Mouse (Mus musculus) liver, embryonic 12.5 days (tissue): ENCODE data around the gene Fbxo46. TPM values are rescaled to one million over a fixed set of nuclear protein-coding genes. Genes with fewer than 3 reads are reported as not detected.

Experiments used
- ATAC-seq: fragments of 200-750 bp; cut with Nextera tagmentation; 2 replicates; pipeline ENCODE4 v1.8.0; 2017; ENCODE audit warnings: moderate number of reproducible peaks, mild to moderate bottlenecking, moderate library complexity
- H3K27ac ChIP-seq: fragments of 300-500 bp; sonication (generic); 2 replicates; pipeline ENCODE4 v1.5.1; 2016; ENCODE audit warnings: mild to moderate bottlenecking
- H3K27me3 ChIP-seq: fragments of 300-500 bp; sonication (generic); replicated peaks from 2 replicates; pipeline ENCODE4 v1.6.1; 2016; ENCODE audit warnings: mild to moderate bottlenecking, moderate library complexity
- H3K36me3 ChIP-seq: fragments of 300-500 bp; sonication (generic); 2 replicates; pipeline ENCODE4 v1.6.1; 2016; ENCODE audit warnings: mild to moderate bottlenecking, moderate library complexity
- H3K4me1 ChIP-seq: fragments of 300-500 bp; sonication (generic); 2 replicates; pipeline ENCODE4 v1.6.1; 2016
- H3K4me2 ChIP-seq: fragments of 300-500 bp; sonication (generic); 2 replicates; pipeline ENCODE4 v1.6.1; 2016; ENCODE audit warnings: mild to moderate bottlenecking, moderate library complexity
- H3K4me3 ChIP-seq: fragments of 300-500 bp; sonication (generic); 2 replicates; pipeline ENCODE4 v1.5.1; 2016; ENCODE audit warnings: mild to moderate bottlenecking, moderate library complexity
- H3K9ac ChIP-seq: fragments of 300-500 bp; sonication (generic); 2 replicates; pipeline ENCODE4 v1.6.1; 2016; ENCODE audit warnings: mild to moderate bottlenecking, moderate library complexity
- H3K9me3 ChIP-seq: fragments of 300-500 bp; sonication (generic); replicated peaks from 2 replicates; pipeline ENCODE4 v1.6.1; 2016; ENCODE audit warnings: mild to moderate bottlenecking, moderate library complexity
- WGBS: fragments of 180-500 bp; shearing (Covaris S2); methylation state at CpG from one replicate; pipeline ENCODE4 v1.1.7; 2016; ENCODE audit not compliant: insufficient replicate concordance; 5-methylcytosine and 5-hydroxymethylcytosine counted together
- polyA plus RNA-seq: library from polyadenylated mRNA; unstranded; fragments of >200 nt; fragmentation: Nextera tagmentation; extraction: Ambion mirVana; gene quantifications from 2 replicates; pipeline ENCODE4 v1.2.1, GENCODE M21; 2016

Gene Fbxo46
- polyA plus RNA-seq, 1 experiment from 2014 or later = 10.1 TPM

GRCm38 (mm10) chr7:19160115-19160514 is 40.5 kb downstream of the Fbxo46 start:
- Histone ChIP-seq H3K9me3 (no peaks in the 10 kb centered on the region), H3K4me2 (peak overlapping the region; percentile 74), H3K36me3 (peaks cover 4% of the 10 kb centered on the region; the same call in 1 of the 2 replicates), H3K27me3 (peaks cover 63% of the 10 kb centered on the region), H3K4me1 (peaks cover 40% of the 10 kb centered on the region), H3K9ac (peak overlapping the region; percentile 58), H3K4me3 (peak overlapping the region; percentile 46), H3K27ac (no peak overlapping the region)
- 2% methylated on average over 20 of the region's 20 CpGs for WGBS
- ATAC-seq = peak; percentile 35; the same call in 1 of the 2 replicates

- Histone ChIP-seq H3K4me3 (no peak overlapping the region), H3K9ac (no peak overlapping the region), H3K27me3 (peaks cover 81% of the 10 kb centered on the region), H3K4me1 (peaks cover 48% of the 10 kb centered on the region), H3K4me2 (no peak overlapping the region), H3K9me3 (no peaks in the 10 kb centered on the region), H3K27ac (no peak overlapping the region), H3K36me3 (no peaks in the 10 kb centered on the region)
- WGBS = 70% methylated on average over 7 of the region's 7 CpGs
- ATAC-seq = no peak
These were observed 43.3 kb downstream of the Fbxo46 start for GRCm38 (mm10) chr7:19162928-19163327.

- Histone ChIP-seq H3K4me2 (peak overlapping the region; percentile 57), H3K36me3 (no peaks in the 10 kb centered on the region), H3K27me3 (peaks cover 86% of the 10 kb centered on the region), H3K9me3 (no peaks in the 10 kb centered on the region), H3K9ac (no peak overlapping the region), H3K27ac (no peak overlapping the region), H3K4me3 (no peak overlapping the region), H3K4me1 (peaks cover 47% of the 10 kb centered on the region)
- ATAC-seq = 0 out of 2 replicates have a peak, but pooled peaks have one; percentile 19
- 23% methylated on average over 12 of the region's 12 CpGs for WGBS
These were observed 44.1 kb downstream of the Fbxo46 start for GRCm38 (mm10) chr7:19163752-19164151.

GRCm38 (mm10) chr7:19164189-19164588 is 44.5 kb downstream of the Fbxo46 start:
- WGBS = 0% methylated on average over 6 of the region's 6 CpGs
- Histone ChIP-seq H3K9ac (peak overlapping the region; percentile 20; the same call in 1 of the 2 replicates), H3K27ac (no peak overlapping the region), H3K9me3 (no peaks in the 10 kb centered on the region), H3K4me2 (peak overlapping the region; percentile 57), H3K4me1 (peaks cover 47% of the 10 kb centered on the region), H3K27me3 (peaks cover 85% of the 10 kb centered on the region), H3K36me3 (no peaks in the 10 kb centered on the region), H3K4me3 (no peak overlapping the region)
- peak; percentile 45; the same call in 1 of the 2 replicates for ATAC-seq

GRCm38 (mm10) chr7:19164978-19165377 is 45.3 kb downstream of the Fbxo46 start:
- ATAC-seq = peak; percentile 41; the same call in 1 of the 2 replicates
- peaks cover 85% of the 10 kb centered on the region for H3K27me3 ChIP-seq
- no peak overlapping the region; the same call in 1 of the 2 replicates for H3K9ac ChIP-seq
- H3K36me3 ChIP-seq = no peaks in the 10 kb centered on the region
- peak overlapping the region; percentile 57 for H3K4me2 ChIP-seq
- H3K4me3 ChIP-seq = no peak overlapping the region
- 2% methylated on average over 13 of the region's 13 CpGs for WGBS
- no peak overlapping the region for H3K27ac ChIP-seq
- peaks cover 41% of the 10 kb centered on the region for H3K4me1 ChIP-seq
- no peaks in the 10 kb centered on the region for H3K9me3 ChIP-seq

- Histone ChIP-seq H3K36me3 (no peaks in the 10 kb centered on the region), H3K27ac (no peak within 1 kb of the TSS), H3K4me2 (peak within 1 kb of the TSS; percentile 57), H3K9ac (no peak within 1 kb of the TSS; the same call in none of the 2 replicates), H3K4me1 (peaks cover 32% of the 10 kb centered on the region), H3K27me3 (peaks cover 85% of the 10 kb centered on the region), H3K4me3 (no peak within 1 kb of the TSS), H3K9me3 (no peaks in the 10 kb centered on the region)
- 8% methylated on average over 14 of the region's 14 CpGs for WGBS
- no peak; the same call in 1 of the 2 replicates for ATAC-seq
These were observed 46.2 kb downstream of the Fbxo46 start, which contains the start of gene Gipr for GRCm38 (mm10) chr7:19165656-19166423. Gene Gipr (minus strand): TSS chr7:19166127.

GRCm38 (mm10) chr7:19166990-19167389 is 47.3 kb downstream of the Fbxo46 start:
- Histone ChIP-seq H3K36me3 (no peaks in the 10 kb centered on the region), H3K4me2 (no peak overlapping the region), H3K9me3 (no peaks in the 10 kb centered on the region), H3K4me3 (no peak overlapping the region), H3K4me1 (peaks cover 35% of the 10 kb centered on the region), H3K27ac (no peak overlapping the region), H3K9ac (no peak overlapping the region), H3K27me3 (peaks cover 84% of the 10 kb centered on the region)
- 66% methylated on average over 3 of the region's 3 CpGs for WGBS
- ATAC-seq = no peak

- ATAC-seq = no peak
- Histone ChIP-seq H3K27me3 (peaks cover 82% of the 10 kb centered on the region), H3K27ac (no peak overlapping the region; the same call in 1 of the 2 replicates), H3K4me2 (no peak overlapping the region), H3K9me3 (no peaks in the 10 kb centered on the region), H3K4me3 (no peak overlapping the region), H3K36me3 (no peaks in the 10 kb centered on the region), H3K9ac (no peak overlapping the region), H3K4me1 (peaks cover 34% of the 10 kb centered on the region)
- 49% methylated on average over 10 of the region's 10 CpGs for WGBS
These were observed 49.8 kb downstream of the Fbxo46 start for GRCm38 (mm10) chr7:19169506-19169905.

- H3K9ac ChIP-seq = no peak overlapping the region
- ATAC-seq = no peak
- no peaks in the 10 kb centered on the region for H3K36me3 ChIP-seq
- H3K4me3 ChIP-seq = no peak overlapping the region
- H3K27me3 ChIP-seq = peaks cover 81% of the 10 kb centered on the region
- H3K4me1 ChIP-seq = peaks cover 28% of the 10 kb centered on the region
- no peak overlapping the region for H3K4me2 ChIP-seq
- H3K27ac ChIP-seq = peak overlapping the region; percentile 62
- H3K9me3 ChIP-seq = no peaks in the 10 kb centered on the region
- 49% methylated on average over 8 of the region's 8 CpGs for WGBS
These were observed 50.5 kb downstream of the Fbxo46 start for GRCm38 (mm10) chr7:19170142-19170541.

GRCm38 (mm10) chr7:19171831-19172230 is 52.2 kb downstream of the Fbxo46 start:
- no peaks in the 10 kb centered on the region for H3K36me3 ChIP-seq
- H3K27me3 ChIP-seq = peaks cover 85% of the 10 kb centered on the region
- H3K9me3 ChIP-seq = no peaks in the 10 kb centered on the region
- no peak overlapping the region for H3K27ac ChIP-seq
- H3K4me3 ChIP-seq = no peak overlapping the region
- peaks cover 27% of the 10 kb centered on the region for H3K4me1 ChIP-seq
- no peak overlapping the region for H3K9ac ChIP-seq
- no peak overlapping the region for H3K4me2 ChIP-seq
- ATAC-seq = no peak
- WGBS = 21% methylated on average over 8 of the region's 8 CpGs

- H3K9me3 ChIP-seq = no peaks in the 10 kb centered on the region
- H3K4me1 ChIP-seq = peaks cover 32% of the 10 kb centered on the region
- H3K9ac ChIP-seq = 0 out of 2 replicates have a peak overlapping the region, but pooled peaks have one; percentile 10
- peaks cover 90% of the 10 kb centered on the region for H3K27me3 ChIP-seq
- no peak overlapping the region for H3K27ac ChIP-seq
- H3K36me3 ChIP-seq = no peaks in the 10 kb centered on the region
- H3K4me2 ChIP-seq = peak overlapping the region; percentile 50
- ATAC-seq = peak; percentile 48; the same call in 1 of the 2 replicates
- peak overlapping the region; percentile 25; the same call in 1 of the 2 replicates for H3K4me3 ChIP-seq
- WGBS = 5% methylated on average over 17 of the region's 17 CpGs
These were observed 53.2 kb downstream of the Fbxo46 start for GRCm38 (mm10) chr7:19172874-19173273.
